Mouse (Mus musculus): ENCODE results near the gene Adcy4. TPM values are rescaled to one million over a fixed set of nuclear protein-coding genes. Genes with fewer than 3 reads are reported as not detected.

Gene Adcy4
- polyA plus RNA-seq, 1 experiment, result 7.8 TPM

DNA sequence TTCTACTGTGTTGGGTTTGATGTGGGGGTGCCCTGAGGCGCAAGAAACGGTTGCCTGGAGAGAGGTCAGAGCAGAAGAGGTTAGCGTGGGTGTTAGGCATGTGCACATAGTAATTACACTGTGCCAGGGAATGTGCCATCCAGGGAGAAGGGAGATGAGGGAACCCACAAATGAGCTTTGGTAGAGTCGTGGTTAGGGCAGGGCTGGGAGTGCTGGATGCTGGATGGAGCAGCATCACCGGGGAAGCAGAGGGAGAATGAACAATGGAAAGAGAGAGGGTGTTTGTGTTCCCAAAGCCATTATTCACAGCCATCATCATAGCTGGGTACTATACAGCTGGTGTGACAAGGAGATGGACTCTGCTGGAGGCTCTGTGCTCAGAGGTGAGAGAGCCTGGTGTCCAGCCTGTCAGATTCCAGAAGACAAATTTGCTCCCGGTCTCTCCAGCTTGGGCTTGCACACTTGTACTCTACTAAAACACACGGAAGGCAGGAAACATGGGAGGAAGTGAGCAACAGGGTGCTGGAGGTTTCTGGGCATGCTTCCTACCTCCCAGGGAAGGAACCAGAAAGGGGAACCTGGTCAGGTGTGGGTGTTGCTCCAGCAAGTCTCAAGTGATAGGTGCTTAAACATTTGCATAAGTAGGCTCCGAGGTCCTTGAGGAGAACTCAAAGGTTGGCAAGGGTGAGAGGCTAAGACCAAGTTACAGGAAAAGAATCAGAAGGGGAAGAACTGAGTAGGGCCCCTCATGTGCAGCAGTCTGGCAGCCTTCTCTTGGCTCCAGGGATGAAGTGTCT is 55.8 kb downstream of the Adcy4 start:
- TF ChIP-seq POLR2A (IDR thresholded peaks at IDR 0.05; ENCODE audit: borderline replicate concordance, extremely low read depth, insufficient read depth, insufficient read length, poor library complexity, severe bottlenecking) (no peak), CTCF (IDR thresholded peaks at IDR 0.05; ENCODE audit: borderline replicate concordance, extremely low read depth, insufficient read depth, insufficient read length) (no peak)
- DNase-seq (ENCODE audit: low read depth), result no peak

GRCm38 (mm10) chr14:55726261-55726660 is 57.6 kb downstream of the Adcy4 start:
- TF ChIP-seq CTCF (IDR thresholded peaks at IDR 0.05; ENCODE audit: borderline replicate concordance, extremely low read depth, insufficient read depth, insufficient read length) (no peak), POLR2A (IDR thresholded peaks at IDR 0.05; ENCODE audit: borderline replicate concordance, extremely low read depth, insufficient read depth, insufficient read length, poor library complexity, severe bottlenecking) (no peak)

GRCm38 (mm10) chr14:55724411-55724871 is 59.5 kb downstream of the Adcy4 start:
- DNase-seq (ENCODE audit: low read depth), result peak; percentile 8
- TF ChIP-seq POLR2A (IDR thresholded peaks at IDR 0.05; ENCODE audit: borderline replicate concordance, extremely low read depth, insufficient read depth, insufficient read length, poor library complexity, severe bottlenecking), result no peak
- TF ChIP-seq CTCF (IDR thresholded peaks at IDR 0.05; ENCODE audit: borderline replicate concordance, extremely low read depth, insufficient read depth, insufficient read length), result no peak

More at GRCm38 (mm10) chr14:55726261-55726660, 57.6 kb downstream of the Adcy4 start:
- DNase-seq (ENCODE audit: low read depth), result no peak

DNA sequence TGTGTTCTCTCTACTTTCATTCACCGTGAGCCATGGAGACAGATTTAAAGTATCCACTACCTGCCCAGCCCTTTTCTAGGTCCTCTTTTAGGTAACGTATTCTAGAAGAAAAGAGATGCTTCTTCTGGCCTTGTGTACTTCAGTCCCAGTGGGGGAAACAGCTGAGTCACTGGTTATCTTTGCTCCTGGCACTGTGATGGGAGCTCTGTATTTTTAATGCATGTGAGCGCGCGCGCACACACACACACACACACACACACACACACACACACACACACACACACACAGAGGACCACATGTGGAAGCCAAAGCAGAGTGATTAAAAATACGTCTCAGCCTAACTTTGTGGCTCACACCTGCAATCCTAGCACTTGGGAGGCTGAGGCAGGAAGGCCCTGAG is 60.5 kb downstream of the Adcy4 start:
- no peak for TF ChIP-seq CTCF (IDR thresholded peaks at IDR 0.05; ENCODE audit: borderline replicate concordance, extremely low read depth, insufficient read depth, insufficient read length)
- TF ChIP-seq POLR2A (IDR thresholded peaks at IDR 0.05; ENCODE audit: borderline replicate concordance, extremely low read depth, insufficient read depth, insufficient read length, poor library complexity, severe bottlenecking), result no peak
- DNase-seq (ENCODE audit: low read depth), result no peak

DNA sequence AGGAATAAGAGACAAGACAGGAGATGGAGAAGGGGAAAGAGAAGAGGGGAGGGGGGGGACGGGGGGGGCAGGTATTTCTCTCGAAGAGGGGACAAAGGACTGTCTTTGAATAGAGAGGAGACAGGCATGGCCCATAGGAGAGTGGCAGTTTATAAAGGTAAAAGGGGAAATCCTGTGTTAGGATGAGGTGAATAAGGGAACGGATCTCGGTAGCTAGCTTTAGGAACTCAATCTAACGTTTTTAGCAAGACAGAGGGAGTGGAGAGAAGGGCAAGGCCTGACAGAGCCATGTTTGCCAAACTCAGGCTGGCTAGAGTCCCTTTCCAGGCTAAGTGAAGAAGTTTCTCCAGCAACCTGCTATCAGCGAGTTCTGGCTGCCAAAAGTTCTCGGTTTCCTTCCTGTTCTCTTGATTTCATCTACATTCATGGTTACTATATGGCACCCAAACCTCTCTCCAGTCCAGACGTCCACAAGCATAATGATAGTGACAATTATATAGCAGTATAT is 61.4 kb downstream of the Adcy4 start:
- TF ChIP-seq POLR2A (IDR thresholded peaks at IDR 0.05; ENCODE audit: borderline replicate concordance, extremely low read depth, insufficient read depth, insufficient read length, poor library complexity, severe bottlenecking) (no peak), CTCF (IDR thresholded peaks at IDR 0.05; ENCODE audit: borderline replicate concordance, extremely low read depth, insufficient read depth, insufficient read length) (no peak)
- DNase-seq (ENCODE audit: low read depth), result peak; percentile 14

DNA sequence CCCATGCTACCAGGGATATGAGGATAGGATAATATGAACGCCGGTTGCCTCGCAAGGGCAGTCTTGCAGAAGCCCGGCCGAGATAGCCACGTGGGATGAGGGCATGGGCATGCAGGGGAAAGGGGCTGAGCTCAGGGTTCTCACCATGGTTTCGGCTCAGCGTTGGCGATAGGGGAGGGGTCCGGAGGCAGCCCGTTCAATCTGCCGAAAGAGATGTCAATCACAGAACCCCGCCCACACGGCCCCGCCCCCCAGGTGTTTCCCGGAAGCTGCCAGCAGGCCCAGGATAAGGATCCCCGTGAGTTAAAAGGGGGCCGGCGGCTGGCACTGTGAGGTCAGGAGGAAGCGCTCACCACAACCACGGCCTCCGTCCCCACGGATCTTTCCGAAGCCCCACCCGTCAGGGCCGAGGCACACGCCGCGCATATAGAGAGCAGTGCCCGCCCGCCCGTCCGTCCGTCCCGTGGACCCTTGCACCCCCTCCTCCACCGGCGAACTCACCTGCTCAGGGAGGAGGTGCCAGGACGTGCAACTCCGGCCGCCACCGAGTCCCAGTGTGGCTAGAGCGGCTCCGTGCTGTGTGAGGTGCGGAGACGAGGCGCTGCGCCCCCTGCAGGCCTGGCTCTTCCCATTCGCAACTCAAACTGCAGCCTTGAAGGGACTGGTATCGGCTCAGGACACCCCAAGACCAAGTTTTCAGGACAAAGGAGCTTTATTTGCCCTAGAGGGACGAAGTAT is 62.0 kb downstream of the Adcy4 start, which contains the start of gene Rabggta:
Gene Rabggta, minus strand, starts transcription at position 564 of the 738 bp plus-strand sequence.
- TF ChIP-seq POLR2A (IDR thresholded peaks at IDR 0.05; ENCODE audit: borderline replicate concordance, extremely low read depth, insufficient read depth, insufficient read length, poor library complexity, severe bottlenecking), result peak; percentile 44; the same call in 1 of the 2 replicates
- TF ChIP-seq CTCF (IDR thresholded peaks at IDR 0.05; ENCODE audit: borderline replicate concordance, extremely low read depth, insufficient read depth, insufficient read length), result peak; percentile 94
- peak; percentile 98 for DNase-seq (ENCODE audit: low read depth)

- TF ChIP-seq CTCF (IDR thresholded peaks at IDR 0.05; ENCODE audit: borderline replicate concordance, extremely low read depth, insufficient read depth, insufficient read length), result no peak
- TF ChIP-seq POLR2A (IDR thresholded peaks at IDR 0.05; ENCODE audit: borderline replicate concordance, extremely low read depth, insufficient read depth, insufficient read length, poor library complexity, severe bottlenecking), result no peak
- DNase-seq (ENCODE audit: low read depth), result no peak
These were observed 62.8 kb downstream of the Adcy4 start for GRCm38 (mm10) chr14:55721076-55721475.

- DNase-seq (ENCODE audit: low read depth), result no peak
- TF ChIP-seq POLR2A (IDR thresholded peaks at IDR 0.05; ENCODE audit: borderline replicate concordance, extremely low read depth, insufficient read depth, insufficient read length, poor library complexity, severe bottlenecking) (no peak), CTCF (IDR thresholded peaks at IDR 0.05; ENCODE audit: borderline replicate concordance, extremely low read depth, insufficient read depth, insufficient read length) (no peak)
These were observed 63.2 kb downstream of the Adcy4 start for GRCm38 (mm10) chr14:55720666-55721065.

DNA sequence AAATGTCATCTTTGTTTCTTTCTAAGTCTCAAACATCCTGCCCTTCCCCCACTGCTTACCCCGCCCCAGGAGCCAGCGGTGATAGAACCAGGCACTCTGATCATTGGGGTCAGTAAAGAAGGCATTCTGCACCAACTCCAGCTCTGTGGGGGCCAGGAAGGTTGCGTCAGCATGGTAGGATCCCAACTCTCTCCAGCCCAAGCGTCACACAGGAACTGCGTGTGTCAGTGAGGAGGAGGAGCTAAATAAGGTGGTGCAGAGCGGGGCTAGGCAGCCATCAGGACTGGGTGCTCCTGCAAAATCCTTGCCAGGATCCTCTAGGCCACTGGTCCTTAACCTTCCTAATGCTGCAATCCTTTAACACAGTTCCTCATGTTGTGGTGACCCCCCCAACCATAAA is 64.2 kb downstream of the Adcy4 start:
- no peak for TF ChIP-seq POLR2A (IDR thresholded peaks at IDR 0.05; ENCODE audit: borderline replicate concordance, extremely low read depth, insufficient read depth, insufficient read length, poor library complexity, severe bottlenecking)
- TF ChIP-seq CTCF (IDR thresholded peaks at IDR 0.05; ENCODE audit: borderline replicate concordance, extremely low read depth, insufficient read depth, insufficient read length), result no peak
- no peak for DNase-seq (ENCODE audit: low read depth)

Other genes starting within 250 kb of the Adcy4 start
- 21.5 and 23.2 TPM in 2 replicates for gene Pck2, start 243.8 kb downstream of the Adcy4 start, polyA plus RNA-seq (2012; rRNA removed)
- 111 and 112 TPM in 2 replicates for gene Dcaf11, start 224.1 kb downstream of the Adcy4 start, polyA plus RNA-seq (2012; rRNA removed)
- gene A730061H03Rik, start 223.7 kb downstream of the Adcy4 start, polyA plus RNA-seq (2012; rRNA removed), result 0.92 and 1.3 TPM in 2 replicates
- gene Fitm1, start 208.5 kb downstream of the Adcy4 start, polyA plus RNA-seq (2012; rRNA removed), result 0.19 and 0.38 TPM in 2 replicates
- gene Psme1, start 206.0 kb downstream of the Adcy4 start, polyA plus RNA-seq (2012; rRNA removed), result 94.1 and 98.3 TPM in 2 replicates
- gene Emc9, start 198.8 kb downstream of the Adcy4 start, polyA plus RNA-seq (2012; rRNA removed), result 14.5 and 20.9 TPM in 2 replicates
- gene Psme2, start 193.0 kb downstream of the Adcy4 start, polyA plus RNA-seq (2012; rRNA removed), result 65.9 and 76.2 TPM in 2 replicates
- 25.1 and 30.4 TPM in 2 replicates for gene Rnf31, start 192.4 kb downstream of the Adcy4 start, polyA plus RNA-seq (2012; rRNA removed)
- 23.5 and 26.2 TPM in 2 replicates for gene Irf9, start 180.5 kb downstream of the Adcy4 start, polyA plus RNA-seq (2012; rRNA removed)
- gene Rec8, start 166.1 kb downstream of the Adcy4 start, polyA plus RNA-seq (2012; rRNA removed), result 15.9 and 18.4 TPM in 2 replicates
- gene Ipo4, start 148.1 kb downstream of the Adcy4 start, polyA plus RNA-seq (2012; rRNA removed), result 182 and 184 TPM in 2 replicates
- 8.4 and 8.8 TPM in 2 replicates for gene Gm49378, start 146.2 kb downstream of the Adcy4 start, polyA plus RNA-seq (2012; rRNA removed)
- gene Tm9sf1, start 140.3 kb downstream of the Adcy4 start, polyA plus RNA-seq (2012; rRNA removed), result 44.9 and 45.8 TPM in 2 replicates
- gene Tssk4, start 133.9 kb downstream of the Adcy4 start, polyA plus RNA-seq (2012; rRNA removed), result 1.2 and 1.8 TPM in 2 replicates
- 45.8 and 51.0 TPM in 2 replicates for gene Mdp1, start 123.6 kb downstream of the Adcy4 start, polyA plus RNA-seq (2012; rRNA removed)
- 32.8 and 41.3 TPM in 2 replicates for gene Gmpr2, start 112.2 kb downstream of the Adcy4 start, polyA plus RNA-seq (2012; rRNA removed)
- gene Nedd8, start 112.0 kb downstream of the Adcy4 start, polyA plus RNA-seq (2012; rRNA removed), result 351 and 412 TPM in 2 replicates
- gene Tinf2, start 102.3 kb downstream of the Adcy4 start, polyA plus RNA-seq (2012; rRNA removed), result 23.2 and 31.9 TPM in 2 replicates
- 0.96 and 1.2 TPM in 2 replicates for gene Tgm1, start 70.2 kb downstream of the Adcy4 start, polyA plus RNA-seq (2012; rRNA removed)
- 64.9 and 72.8 TPM in 2 replicates for gene Rabggta, start 61.8 kb downstream of the Adcy4 start, polyA plus RNA-seq (2012; rRNA removed)
- 67.1 and 88.2 TPM in 2 replicates for gene Dhrs1, start 38.4 kb downstream of the Adcy4 start, polyA plus RNA-seq (2012; rRNA removed)
- 24.6 and 27.9 TPM in 2 replicates for gene Nop9, start 38.4 kb downstream of the Adcy4 start, polyA plus RNA-seq (2012; rRNA removed)
- 0.60 and 0.76 TPM in 2 replicates for gene Cideb, start 25.6 kb downstream of the Adcy4 start, polyA plus RNA-seq (2012; rRNA removed)
- gene Ltb4r2, start 22.7 kb downstream of the Adcy4 start, polyA plus RNA-seq (2012; rRNA removed), result 0.29 and 0.38 TPM in 2 replicates
- 0.45 and 0.71 TPM in 2 replicates for gene Ltb4r1, start 18.1 kb downstream of the Adcy4 start, polyA plus RNA-seq (2012; rRNA removed)
- 2.5 and 2.6 TPM in 2 replicates for gene Ripk3, start 4.8 kb upstream of the Adcy4 start, polyA plus RNA-seq (2012; rRNA removed)
- gene Nfatc4, start 39.0 kb upstream of the Adcy4 start, polyA plus RNA-seq (2012; rRNA removed), result 22.3 and 26.2 TPM in 2 replicates
- gene Nynrin, start 69.9 kb upstream of the Adcy4 start, polyA plus RNA-seq (2012; rRNA removed), result 14.1 and 24.1 TPM in 2 replicates
- 0.43 and 0.51 TPM in 2 replicates for gene Cbln3, start 100.3 kb upstream of the Adcy4 start, polyA plus RNA-seq (2012; rRNA removed)
- gene Khnyn, start 100.9 kb upstream of the Adcy4 start, polyA plus RNA-seq (2012; rRNA removed), result 13.4 and 13.7 TPM in 2 replicates
- gene Sdr39u1, start 116.2 kb upstream of the Adcy4 start, polyA plus RNA-seq (2012; rRNA removed), result 97.6 and 120 TPM in 2 replicates
- 1.9 and 5.3 TPM in 2 replicates for gene Cma1, start 160.6 kb upstream of the Adcy4 start, polyA plus RNA-seq (2012; rRNA removed)
- gene Cma2, start 166.9 kb upstream of the Adcy4 start, polyA plus RNA-seq (2012; rRNA removed), result not detected in 2 replicates
- gene Mcpt1, start 233.9 kb upstream of the Adcy4 start, polyA plus RNA-seq (2012; rRNA removed), result 0.06 and 0.08 TPM in 2 replicates
- not detected in 2 replicates for gene Mcpt9, start 246.4 kb upstream of the Adcy4 start, polyA plus RNA-seq (2012; rRNA removed)

All from brain, embryonic 14.5 days (tissue).